Mouse (Mus musculus): ENCODE measurements at regions not wholly inside any gene's neighbourhood (a gene's known extent, or its start where the extent isn't known, plus 50 kb on each side); places are given as distances from the start of the nearest gene placed in this dataset.

- H3K4me3 ChIP-seq (ENCODE audit: insufficient read depth, low read depth, low read length): no peak overlapping the region
- no peak for DNase-seq
- H3K36me3 ChIP-seq (ENCODE audit: control insufficient read depth, insufficient read depth, low read length): no peaks in the 10 kb centered on the region
- 63% methylated on average over 18 of the region's 18 CpGs for WGBS
- TF ChIP-seq POLR2A (IDR thresholded peaks at IDR 0.05; ENCODE audit: low read depth, low read length): no peak
- TF ChIP-seq CTCF (conservative IDR thresholded peaks at IDR 0.05; ENCODE audit: insufficient read depth, insufficient read length, low read depth, low read length): no peak
- H3K27me3 ChIP-seq (replicated peaks; ENCODE audit: control insufficient read depth, insufficient read depth, low read length): no peaks in the 10 kb centered on the region
- no peaks in the 10 kb centered on the region for H3K4me1 ChIP-seq (ENCODE audit: control insufficient read depth, insufficient read depth, low read length)
- no peak overlapping the region for H3K27ac ChIP-seq (ENCODE audit: insufficient read depth, low read depth, low read length)
Measured at GRCm38 (mm10) chr5:64022633-64023323, 54.1 kb upstream of the Rell1 start.

GRCm38 (mm10) chr5:64023324-64023650, 54.6 kb upstream of the Rell1 start:
- no peak for TF ChIP-seq CTCF (conservative IDR thresholded peaks at IDR 0.05; ENCODE audit: insufficient read depth, insufficient read length, low read depth, low read length)
- TF ChIP-seq POLR2A (IDR thresholded peaks at IDR 0.05; ENCODE audit: low read depth, low read length): no peak

GRCm38 (mm10) chr5:64024420-64024819, 55.7 kb upstream of the Rell1 start:
- 79% methylated on average over 8 of the region's 8 CpGs for WGBS
- Histone ChIP-seq H3K4me1 (ENCODE audit: control insufficient read depth, insufficient read depth, low read length) (no peaks in the 10 kb centered on the region), H3K4me3 (ENCODE audit: insufficient read depth, low read depth, low read length) (no peak overlapping the region), H3K36me3 (ENCODE audit: control insufficient read depth, insufficient read depth, low read length) (no peaks in the 10 kb centered on the region), H3K27ac (ENCODE audit: insufficient read depth, low read depth, low read length) (no peak overlapping the region), H3K27me3 (replicated peaks; ENCODE audit: control insufficient read depth, insufficient read depth, low read length) (no peaks in the 10 kb centered on the region)
- no peak for TF ChIP-seq CTCF (conservative IDR thresholded peaks at IDR 0.05; ENCODE audit: insufficient read depth, insufficient read length, low read depth, low read length)
- TF ChIP-seq POLR2A (IDR thresholded peaks at IDR 0.05; ENCODE audit: low read depth, low read length): no peak
- no peak for DNase-seq

More at GRCm38 (mm10) chr5:64023324-64023650, 54.6 kb upstream of the Rell1 start:
- Histone ChIP-seq H3K27me3 (replicated peaks; ENCODE audit: control insufficient read depth, insufficient read depth, low read length) (no peaks in the 10 kb centered on the region), H3K27ac (ENCODE audit: insufficient read depth, low read depth, low read length) (no peak overlapping the region), H3K4me3 (ENCODE audit: insufficient read depth, low read depth, low read length) (no peak overlapping the region), H3K36me3 (ENCODE audit: control insufficient read depth, insufficient read depth, low read length) (no peaks in the 10 kb centered on the region), H3K4me1 (ENCODE audit: control insufficient read depth, insufficient read depth, low read length) (no peaks in the 10 kb centered on the region)
- no peak for DNase-seq

- WGBS: 87% methylated on average over 5 of the region's 5 CpGs
- Histone ChIP-seq H3K27me3 (replicated peaks; ENCODE audit: control insufficient read depth, insufficient read depth, low read length) (no peaks in the 10 kb centered on the region), H3K4me1 (ENCODE audit: control insufficient read depth, insufficient read depth, low read length) (no peaks in the 10 kb centered on the region), H3K36me3 (ENCODE audit: control insufficient read depth, insufficient read depth, low read length) (no peaks in the 10 kb centered on the region), H3K4me3 (ENCODE audit: insufficient read depth, low read depth, low read length) (no peak overlapping the region), H3K27ac (ENCODE audit: insufficient read depth, low read depth, low read length) (no peak overlapping the region)
- no peak for DNase-seq
- TF ChIP-seq CTCF (conservative IDR thresholded peaks at IDR 0.05; ENCODE audit: insufficient read depth, insufficient read length, low read depth, low read length): no peak
- no peak for TF ChIP-seq POLR2A (IDR thresholded peaks at IDR 0.05; ENCODE audit: low read depth, low read length)
Measured at GRCm38 (mm10) chr5:64027733-64028132, 59.0 kb upstream of the Rell1 start.

GRCm38 (mm10) chr5:64029622-64030145, 61.0 kb upstream of the Rell1 start:
- Histone ChIP-seq H3K4me3 (ENCODE audit: insufficient read depth, low read depth, low read length) (no peak overlapping the region), H3K36me3 (ENCODE audit: control insufficient read depth, insufficient read depth, low read length) (no peaks in the 10 kb centered on the region), H3K4me1 (ENCODE audit: control insufficient read depth, insufficient read depth, low read length) (no peaks in the 10 kb centered on the region), H3K27me3 (replicated peaks; ENCODE audit: control insufficient read depth, insufficient read depth, low read length) (no peaks in the 10 kb centered on the region), H3K27ac (ENCODE audit: insufficient read depth, low read depth, low read length) (no peak overlapping the region)
- 63% methylated on average over 7 of the region's 7 CpGs for WGBS
- DNase-seq: no peak
- TF ChIP-seq POLR2A (IDR thresholded peaks at IDR 0.05; ENCODE audit: low read depth, low read length) (no peak), CTCF (conservative IDR thresholded peaks at IDR 0.05; ENCODE audit: insufficient read depth, insufficient read length, low read depth, low read length) (no peak)

GRCm38 (mm10) chr5:64030281-64030960, 61.7 kb upstream of the Rell1 start:
- peak; percentile 46 for DNase-seq
- WGBS: 89% methylated on average over 7 of the region's 8 CpGs

GRCm38 (mm10) chr5:64038394-64038793, 54.4 kb upstream of the Pgm2 start:
- no peaks in the 10 kb centered on the region for H3K4me1 ChIP-seq (ENCODE audit: control insufficient read depth, insufficient read depth, low read length)
- WGBS: 95% methylated on average over 5 of the region's 5 CpGs
- DNase-seq: no peak
- no peaks in the 10 kb centered on the region for H3K36me3 ChIP-seq (ENCODE audit: control insufficient read depth, insufficient read depth, low read length)
- H3K27me3 ChIP-seq (replicated peaks; ENCODE audit: control insufficient read depth, insufficient read depth, low read length): no peaks in the 10 kb centered on the region
- no peak overlapping the region for H3K27ac ChIP-seq (ENCODE audit: insufficient read depth, low read depth, low read length)
- TF ChIP-seq POLR2A (IDR thresholded peaks at IDR 0.05; ENCODE audit: low read depth, low read length): no peak
- no peak for TF ChIP-seq CTCF (conservative IDR thresholded peaks at IDR 0.05; ENCODE audit: insufficient read depth, insufficient read length, low read depth, low read length)
- H3K4me3 ChIP-seq (ENCODE audit: insufficient read depth, low read depth, low read length): no peak overlapping the region

More at GRCm38 (mm10) chr5:64030281-64030960, 61.7 kb upstream of the Rell1 start:
- Histone ChIP-seq H3K27ac (ENCODE audit: insufficient read depth, low read depth, low read length) (no peak overlapping the region), H3K4me3 (ENCODE audit: insufficient read depth, low read depth, low read length) (no peak overlapping the region), H3K36me3 (ENCODE audit: control insufficient read depth, insufficient read depth, low read length) (no peaks in the 10 kb centered on the region), H3K4me1 (ENCODE audit: control insufficient read depth, insufficient read depth, low read length) (no peaks in the 10 kb centered on the region), H3K27me3 (replicated peaks; ENCODE audit: control insufficient read depth, insufficient read depth, low read length) (no peaks in the 10 kb centered on the region)
- TF ChIP-seq CTCF (conservative IDR thresholded peaks at IDR 0.05; ENCODE audit: insufficient read depth, insufficient read length, low read depth, low read length) (no peak), POLR2A (IDR thresholded peaks at IDR 0.05; ENCODE audit: low read depth, low read length) (no peak)

Data from kidney, adult 2 months (tissue).